38 mouse cellular contexts compared by ENCODE assay signal in the genomic region with DNA sequence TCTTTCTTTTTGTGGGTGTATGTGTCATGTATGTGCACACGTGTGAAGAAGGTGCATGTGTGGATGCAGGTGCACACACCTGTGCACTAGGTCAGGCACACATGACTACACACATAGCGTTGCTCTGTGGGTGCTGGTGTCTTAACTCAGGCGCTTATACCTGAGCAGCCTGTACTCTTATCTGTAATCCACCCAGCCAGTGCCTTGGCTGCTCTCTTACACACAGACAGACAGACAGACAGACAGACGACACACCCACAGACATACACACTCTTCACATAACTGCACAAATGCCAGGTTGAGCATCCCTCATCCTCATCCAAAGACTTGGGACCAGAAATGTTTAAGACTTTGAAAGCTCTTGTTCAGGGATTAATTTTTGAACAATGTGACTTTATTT. TPM values are rescaled to one million over a fixed set of nuclear protein-coding genes. Genes with fewer than 3 reads are reported as not detected.
"Had no signal": no experiment of that assay in that cellular context is flagged by ENCODE, and none has a peak within 500 bp of the region (broad histone marks: within the 10 kb centered on the region; RNA-seq: fewer than 3 reads in every experiment).

No protein-coding gene starts in this region.

- H3K27ac ChIP-seq: hindbrain, embryonic 13.5 days; hindbrain, postnatal 0 days; kidney, embryonic 15.5 days; kidney, postnatal 0 days; left cerebral cortex, adult 2 months; limb, embryonic 13.5 days; limb, embryonic 15.5 days; liver, embryonic 12.5 days; liver, embryonic 14.5 days had no signal

- H3K4me3 ChIP-seq: heart, embryonic 12.5 days; hindbrain, embryonic 13.5 days; hindbrain, embryonic 15.5 days; kidney, embryonic 15.5 days; left cerebral cortex, adult 2 months; limb, embryonic 13.5 days; limb, embryonic 15.5 days; liver, embryonic 12.5 days had no signal

- H3K4me2 ChIP-seq: heart, embryonic 12.5 days; hindbrain, embryonic 13.5 days; kidney, embryonic 15.5 days; limb, embryonic 13.5 days; limb, embryonic 15.5 days; liver, embryonic 12.5 days had no signal

- DNase-seq: gastrocnemius, postnatal 14 days; gastrocnemius, postnatal 36 days; heart, adult 18-20 months; heart, postnatal 10 days; heart, postnatal 36 days; kidney, adult 11 months; kidney, adult 2 months; kidney, adult 9 months; kidney, postnatal 14 days; kidney, postnatal 36 days had no signal

- H3K36me3 ChIP-seq: heart, embryonic 12.5 days; hindbrain, embryonic 13.5 days; hindbrain, embryonic 15.5 days; kidney, embryonic 15.5 days; limb, embryonic 13.5 days; limb, embryonic 15.5 days; liver, embryonic 12.5 days had no signal

- H3K9me3 ChIP-seq: heart, embryonic 12.5 days; hindbrain, embryonic 13.5 days; hindbrain, embryonic 15.5 days; kidney, embryonic 15.5 days; limb, embryonic 13.5 days; limb, embryonic 15.5 days; liver, embryonic 12.5 days had no signal

- ATAC-seq: hindbrain, postnatal 0 days; intestine, embryonic 16.5 days; liver, embryonic 12.5 days had no signal

- H3K9ac ChIP-seq: heart, embryonic 12.5 days; hindbrain, embryonic 13.5 days; hindbrain, embryonic 15.5 days; kidney, embryonic 15.5 days; limb, embryonic 13.5 days; limb, embryonic 15.5 days; liver, embryonic 12.5 days; liver, embryonic 14.5 days had no signal

- H3K27me3 ChIP-seq: heart, embryonic 12.5 days; hindbrain, embryonic 13.5 days; hindbrain, embryonic 15.5 days; kidney, embryonic 15.5 days; limb, embryonic 13.5 days; limb, embryonic 15.5 days; liver, embryonic 12.5 days had no signal

RNA-seq across cellular contexts. Expression of a gene that starts 12.8 kb away (rescaled TPM):
- total RNA-seq: gastrocnemius, adult 18-20 months; gastrocnemius, adult 8-10 months; gastrocnemius, postnatal 14 days; gastrocnemius, postnatal 36 days; heart, adult 18-20 months; heart, adult 8-10 months; heart, postnatal 10 days; heart, postnatal 36 days; hematopoietic stem cell, adult 5-6 weeks; hindbrain, postnatal 0 days; layer of hippocampus, adult 18-20 months; layer of hippocampus, postnatal 10 days; layer of hippocampus, postnatal 25 days; left cerebral cortex, adult 2 months; left cerebral cortex, postnatal 14 days; left cerebral cortex, postnatal 36 days; liver, adult 2 months had no signal
- polyA plus RNA-seq: gonadal fat pad, adult 2 months; heart, embryonic 12.5 days; heart, embryonic 14.5 days; hindbrain, embryonic 11.5 days; hindbrain, embryonic 13.5 days; hindbrain, embryonic 15.5 days; hindbrain, postnatal 0 days; intestine, embryonic 14.5 days; intestine, embryonic 16.5 days; kidney, adult 2 months; kidney, postnatal 0 days; large intestine, adult 2 months; limb, embryonic 11.5 days; limb, embryonic 15.5 days; liver, adult 2 months; liver, embryonic 12.5 days; liver, embryonic 14.5 days had no signal
